Comparison of ENCODE assay signal across 8 mouse cellular contexts in genomic region chr2:27425751-27426405, GRCm38 (mm10). TPM values are rescaled to one million over a fixed set of nuclear protein-coding genes. Genes with fewer than 3 reads are reported as not detected.
DNase-seq lines count a peak whose midpoint lies in the region; ATAC-seq and TF ChIP-seq lines count a peak whose summit lies in the region.

No protein-coding gene starts in this region.

- peak overlapping the region; percentile 98 for H3K4me2 ChIP-seq in embryonic facial prominence, embryonic 11.5 days (ENCODE audit: low read depth, low read length)
- peak overlapping the region; percentile 96 for H3K4me2 ChIP-seq in hindbrain, embryonic 11.5 days (replicated peaks; ENCODE audit: low read depth, low read length)
- peak overlapping the region; percentile 98 for H3K4me2 ChIP-seq in liver, embryonic 11.5 days
- peak overlapping the region; percentile 96 for H3K4me2 ChIP-seq in neural tube, embryonic 13.5 days

- H3K9me3 ChIP-seq in embryonic facial prominence, embryonic 11.5 days (replicated peaks; ENCODE audit: control insufficient read depth, low read length), result no peaks in the 10 kb centered on the region
- no peaks in the 10 kb centered on the region for H3K9me3 ChIP-seq in hindbrain, embryonic 11.5 days (ENCODE audit: control insufficient read depth, low read length)
- no peaks in the 10 kb centered on the region for H3K9me3 ChIP-seq in liver, embryonic 11.5 days (ENCODE audit: control insufficient read depth, low read length)
- no peaks in the 10 kb centered on the region for H3K9me3 ChIP-seq in neural tube, embryonic 13.5 days

- peak overlapping the region; percentile 87 for H3K9ac ChIP-seq in embryonic facial prominence, embryonic 11.5 days (replicated peaks; ENCODE audit: low read length)
- H3K9ac ChIP-seq in hindbrain, embryonic 11.5 days (ENCODE audit: low read depth, low read length), result peak overlapping the region; percentile 98
- peak overlapping the region; percentile 79 for H3K9ac ChIP-seq in liver, embryonic 11.5 days (ENCODE audit: low read depth, low read length)
- peak overlapping the region; percentile 96 for H3K9ac ChIP-seq in neural tube, embryonic 13.5 days

- TF ChIP-seq POLR2A in spleen, adult 2 months (IDR thresholded peaks at IDR 0.05; ENCODE audit: low read depth, low read length), result no peak

- DNase-seq in spleen, adult 2 months (ENCODE audit: low read depth in 1 of 2, low spot score in 2 of 2), result peak in 1 of 2 experiments; percentile 29
- no peak for DNase-seq in spleen, adult 18-20 months
- peak; percentile 49 for DNase-seq in embryonic facial prominence, embryonic 11.5 days (ENCODE audit: low spot score)
- peak; percentile 74 for DNase-seq in hindbrain, embryonic 11.5 days (ENCODE audit: low spot score)
- peak; percentile 70 for DNase-seq in liver, embryonic 11.5 days (ENCODE audit: low spot score)
- DNase-seq in right cerebral cortex, postnatal 25 days, result no peak

- no peaks in the 10 kb centered on the region for H3K36me3 ChIP-seq in spleen, adult 2 months (ENCODE audit: control insufficient read depth, insufficient read depth, low read length)
- no peaks in the 10 kb centered on the region for H3K36me3 ChIP-seq in embryonic facial prominence, embryonic 11.5 days (replicated peaks; ENCODE audit: control insufficient read depth, insufficient read depth, low read depth, low read length)
- H3K36me3 ChIP-seq in hindbrain, embryonic 11.5 days (ENCODE audit: control insufficient read depth, insufficient read depth, low read length), result no peaks in the 10 kb centered on the region
- no peaks in the 10 kb centered on the region for H3K36me3 ChIP-seq in liver, embryonic 11.5 days (ENCODE audit: control insufficient read depth, insufficient read depth, low read length)
- H3K36me3 ChIP-seq in neural tube, embryonic 13.5 days, result no peaks in the 10 kb centered on the region

- peaks cover 22% of the 10 kb centered on the region for H3K4me1 ChIP-seq in spleen, adult 2 months (ENCODE audit: control insufficient read depth, insufficient read depth, insufficient read length)
- no peaks in the 10 kb centered on the region; the same call in 1 of the 2 replicates for H3K4me1 ChIP-seq in embryonic facial prominence, embryonic 11.5 days (ENCODE audit: control insufficient read depth, insufficient read depth, low read length)
- H3K4me1 ChIP-seq in hindbrain, embryonic 11.5 days (replicated peaks; ENCODE audit: control insufficient read depth, insufficient read depth, low read length), result peaks cover 10% of the 10 kb centered on the region; the same call in 1 of the 2 replicates
- peaks cover 32% of the 10 kb centered on the region for H3K4me1 ChIP-seq in liver, embryonic 11.5 days (replicated peaks; ENCODE audit: control insufficient read depth, insufficient read depth, low read length)
- peaks cover 57% of the 10 kb centered on the region for H3K4me1 ChIP-seq in neural tube, embryonic 13.5 days (replicated peaks)

- H3K27ac ChIP-seq in spleen, adult 2 months (ENCODE audit: insufficient read depth, low read length), result peak overlapping the region; percentile 77
- H3K27ac ChIP-seq in embryonic facial prominence, embryonic 11.5 days (replicated peaks; ENCODE audit: low read depth, low read length), result peak overlapping the region; percentile 70
- H3K27ac ChIP-seq in hindbrain, embryonic 11.5 days (ENCODE audit: low read depth, low read length), result peak overlapping the region; percentile 92
- H3K27ac ChIP-seq in liver, embryonic 11.5 days (ENCODE audit: low read depth, low read length), result peak overlapping the region; percentile 64; the same call in 1 of the 2 replicates
- peak overlapping the region; percentile 90 for H3K27ac ChIP-seq in neural tube, embryonic 13.5 days (replicated peaks)

- no peak for TF ChIP-seq CTCF in spleen, adult 2 months (IDR thresholded peaks at IDR 0.05; ENCODE audit: extremely low read depth, insufficient read depth, insufficient read length, insufficient replicate concordance)

- peaks cover 2% of the 10 kb centered on the region; the same call in 1 of the 2 replicates for H3K27me3 ChIP-seq in spleen, adult 2 months (ENCODE audit: control insufficient read depth, insufficient read depth, low read length)
- no peaks in the 10 kb centered on the region for H3K27me3 ChIP-seq in embryonic facial prominence, embryonic 11.5 days (ENCODE audit: control insufficient read depth, insufficient read depth, low read length)
- H3K27me3 ChIP-seq in hindbrain, embryonic 11.5 days (ENCODE audit: control insufficient read depth, insufficient read depth, low read length), result no peaks in the 10 kb centered on the region
- H3K27me3 ChIP-seq in liver, embryonic 11.5 days (replicated peaks; ENCODE audit: control insufficient read depth, insufficient read depth, low read length), result no peaks in the 10 kb centered on the region
- no peaks in the 10 kb centered on the region for H3K27me3 ChIP-seq in neural tube, embryonic 13.5 days

- 0 out of 2 replicates have a peak, but pooled peaks have one; percentile 2 for ATAC-seq in embryonic facial prominence, embryonic 11.5 days (replicated peaks; ENCODE audit: insufficient number of reproducible peaks, low FRiP score, low TSS enrichment, low read depth)
- ATAC-seq in hindbrain, embryonic 11.5 days (ENCODE audit: low FRiP score), result peak; percentile 6; the same call in 1 of the 2 replicates
- peak; percentile 21 for ATAC-seq in liver, embryonic 11.5 days (replicated peaks; ENCODE audit: low FRiP score)
- ATAC-seq in neural tube, embryonic 13.5 days (ENCODE audit: low read depth), result peak; percentile 15; the same call in 1 of the 2 replicates
- no peak for ATAC-seq in activated CD4-positive, CD25-positive, alpha-beta regulatory T cell, adult 4 months

- WGBS in spleen, adult 2 months, result under 1% methylated on average over 55 of the region's 60 CpGs
- WGBS in embryonic facial prominence, embryonic 11.5 days, result under 1% methylated on average over 60 of the region's 60 CpGs
- under 1% methylated on average over 55 of the region's 60 CpGs for WGBS in hindbrain, embryonic 11.5 days
- under 1% methylated on average over 60 of the region's 60 CpGs for WGBS in liver, embryonic 11.5 days
- under 1% methylated on average over 60 of the region's 60 CpGs for WGBS in neural tube, embryonic 13.5 days

- H3K4me3 ChIP-seq in spleen, adult 2 months (ENCODE audit: extremely low read depth, insufficient read depth, insufficient read length), result peak overlapping the region; percentile 85
- H3K4me3 ChIP-seq in embryonic facial prominence, embryonic 11.5 days (ENCODE audit: low read depth, low read length), result peak overlapping the region; percentile 94
- H3K4me3 ChIP-seq in hindbrain, embryonic 11.5 days (ENCODE audit: low read depth, low read length), result peak overlapping the region; percentile 93
- peak overlapping the region; percentile 77 for H3K4me3 ChIP-seq in liver, embryonic 11.5 days (ENCODE audit: low read depth, low read length)
- H3K4me3 ChIP-seq in neural tube, embryonic 13.5 days, result peak overlapping the region; percentile 95

RNA-seq across cellular contexts. Expression of gene Vav2, which starts 1.0 kb away (rescaled TPM):
- 53.8 and 67.1 TPM in 2 replicates for polyA plus RNA-seq in spleen, adult 2 months (2012; rRNA removed)
- polyA plus RNA-seq in embryonic facial prominence, embryonic 11.5 days (2014; fragmentation: Nextera tagmentation; extraction: Ambion mirVana), result 5.2 and 6.2 TPM in 2 replicates
- 12.9 and 14.9 TPM in 2 replicates for polyA plus RNA-seq in hindbrain, embryonic 11.5 days (2014; fragmentation: Nextera tagmentation; extraction: Ambion mirVana)
- polyA plus RNA-seq in liver, embryonic 11.5 days (2014; fragmentation: Nextera tagmentation; extraction: Ambion mirVana), result 6.0 and 6.6 TPM in 2 replicates
- polyA plus RNA-seq in neural tube, embryonic 13.5 days (2015; fragmentation: Nextera tagmentation; extraction: Ambion mirVana), result 14.8 and 15.3 TPM in 2 replicates
- 1 to 10 TPM; 5.8 to 8.3 TPM for polyA plus RNA-seq in activated CD4-positive, CD25-positive, alpha-beta regulatory T cell, adult 4 months (2017; shearing (Covaris generic))

RNA-seq across cellular contexts. Expression of gene Brd3os, which starts 16.2 kb away (rescaled TPM):
- polyA plus RNA-seq in spleen, adult 2 months (2012; rRNA removed), result 1.8 and 2.4 TPM in 2 replicates
- polyA plus RNA-seq in embryonic facial prominence, embryonic 11.5 days (2014; fragmentation: Nextera tagmentation; extraction: Ambion mirVana), result 12.9 and 13.0 TPM in 2 replicates
- 15.0 and 17.3 TPM in 2 replicates for polyA plus RNA-seq in hindbrain, embryonic 11.5 days (2014; fragmentation: Nextera tagmentation; extraction: Ambion mirVana)
- polyA plus RNA-seq in liver, embryonic 11.5 days (2014; fragmentation: Nextera tagmentation; extraction: Ambion mirVana), result 2.2 and 2.8 TPM in 2 replicates
- 30.0 and 30.5 TPM in 2 replicates for polyA plus RNA-seq in neural tube, embryonic 13.5 days (2015; fragmentation: Nextera tagmentation; extraction: Ambion mirVana)
- polyA plus RNA-seq in activated CD4-positive, CD25-positive, alpha-beta regulatory T cell, adult 4 months (2017; shearing (Covaris generic)), result under 1 TPM in 1 of 2 experiments, not detected in 1; 0.33 TPM

Comparison
In these comparisons a context has a peak if more than half of its experiments do, and no peak if none do; other contexts are left out.
1. DNase-seq: peak in embryonic facial prominence, embryonic 11.5 days (single experiment), hindbrain, embryonic 11.5 days (single experiment) and liver, embryonic 11.5 days (single experiment); none in spleen, adult 18-20 months (0 of 2) and right cerebral cortex, postnatal 25 days (single experiment).
2. Peak in every context shown above with its lines, with median percentiles within 50 percentile points of each other: H3K27ac ChIP-seq, H3K4me3 ChIP-seq, H3K4me2 ChIP-seq and H3K9ac ChIP-seq.